Mouse (Mus musculus) megakaryocyte, embryonic 14.5 days (primary cell): Measurements from ENCODE around the gene Vps45.

ENCODE experiments used
- FLI1 ChIP-seq: IDR thresholded peaks from 2 replicates; pipeline ENCODE4 v1.6.1; 2012; ENCODE audit warnings: low read length, inconsistent platforms, mixed read lengths
- GATA1 ChIP-seq: IDR thresholded peaks from 3 replicates; pipeline ENCODE4 v1.6.1; 2012; ENCODE audit warnings: mixed read lengths, low read length, inconsistent platforms, borderline replicate concordance

- TF ChIP-seq GATA1 (no peak), FLI1 (no peak)
These were observed 94.6 kb downstream of the Vps45 start for GRCm38 (mm10) chr3:95963681-95964080.
